Mouse (Mus musculus): ENCODE data around the gene Cyp39a1. TPM values are rescaled to one million over a fixed set of nuclear protein-coding genes. Genes with fewer than 3 reads are reported as not detected.

The Cyp39a1 gene
- 4.0 TPM for polyA plus RNA-seq (2015; fragmentation: Illumina TruSeq; extraction: RNeasy Lipid Tissue Mini Kit (QIAGEN cat#74804); ENCODE audit: low read depth, low replicate concordance)

GRCm38 (mm10) chr17:43667290-43667843, at the start of gene Cyp39a1:
TSS of gene Cyp39a1 (plus strand) at chr17:43667425.

GRCm38 (mm10) chr17:43629496-43630426, 37.5 kb upstream of the Cyp39a1 start, which contains the start of gene Tdrd6:
TSS of gene Tdrd6 (minus strand) at chr17:43630299.

GRCm38 (mm10) chr17:43666576-43667289, 492 bp upstream of the Cyp39a1 start, which contains the start of gene Slc25a27:
TSS of gene Slc25a27 (minus strand) at chr17:43667214.

Other genes with a start within 250 kb of the Cyp39a1 start
- gene Mep1a, start 164.6 kb upstream of the Cyp39a1 start, polyA plus RNA-seq (2015; fragmentation: Illumina TruSeq; extraction: RNeasy Lipid Tissue Mini Kit (QIAGEN cat#74804); ENCODE audit: low read depth, low replicate concordance), result not detected
- gene Ankrd66, start 123.8 kb upstream of the Cyp39a1 start, polyA plus RNA-seq (2015; fragmentation: Illumina TruSeq; extraction: RNeasy Lipid Tissue Mini Kit (QIAGEN cat#74804); ENCODE audit: low read depth, low replicate concordance), result 1.4 TPM
- gene Pla2g7, start 99.3 kb upstream of the Cyp39a1 start, polyA plus RNA-seq (2015; fragmentation: Illumina TruSeq; extraction: RNeasy Lipid Tissue Mini Kit (QIAGEN cat#74804); ENCODE audit: low read depth, low replicate concordance), result 193 TPM
- gene Tdrd6, start 37.1 kb upstream of the Cyp39a1 start, polyA plus RNA-seq (2015; fragmentation: Illumina TruSeq; extraction: RNeasy Lipid Tissue Mini Kit (QIAGEN cat#74804); ENCODE audit: low read depth, low replicate concordance), result 0.71 TPM
- gene Slc25a27, start 211 bp upstream of the Cyp39a1 start, polyA plus RNA-seq (2015; fragmentation: Illumina TruSeq; extraction: RNeasy Lipid Tissue Mini Kit (QIAGEN cat#74804); ENCODE audit: low read depth, low replicate concordance), result 43.4 TPM
- 235 TPM for gene Rcan2, start 133.9 kb downstream of the Cyp39a1 start, polyA plus RNA-seq (2015; fragmentation: Illumina TruSeq; extraction: RNeasy Lipid Tissue Mini Kit (QIAGEN cat#74804); ENCODE audit: low read depth, low replicate concordance)

Data from brain, adult 10 weeks (tissue).